ENCODE assay signal across 15 mouse cellular contexts in genomic region chr17:28101902-28102319, GRCm38 (mm10). TPM values are rescaled to one million over a fixed set of nuclear protein-coding genes. Genes with fewer than 3 reads are reported as not detected.
DNase-seq lines count a peak whose midpoint lies in the region; ATAC-seq and TF ChIP-seq lines count a peak whose summit lies in the region.
"Had no signal": no experiment of that assay in that cellular context is flagged by ENCODE, and none has a peak within 500 bp of the region (broad histone marks: within the 10 kb centered on the region; RNA-seq: fewer than 3 reads in every experiment).

No protein-coding gene starts in this region.

- H3K36me3 ChIP-seq in kidney, postnatal 0 days (ENCODE audit: insufficient read depth, low read length) = no peaks in the 10 kb centered on the region
- H3K36me3 ChIP-seq in hindbrain, embryonic 15.5 days = no peaks in the 10 kb centered on the region
- no peaks in the 10 kb centered on the region for H3K36me3 ChIP-seq in midbrain, embryonic 10.5 days
- no peaks in the 10 kb centered on the region for H3K36me3 ChIP-seq in neural tube, embryonic 15.5 days
- H3K36me3 ChIP-seq: intestine, embryonic 15.5 days had no signal

- H3K4me3 ChIP-seq in kidney, postnatal 0 days (replicated peaks; ENCODE audit: low read depth, low read length) = no peak overlapping the region
- no peak overlapping the region for H3K4me3 ChIP-seq in hindbrain, embryonic 15.5 days
- no peak overlapping the region for H3K4me3 ChIP-seq in midbrain, embryonic 10.5 days
- H3K4me3 ChIP-seq in neural tube, embryonic 15.5 days (replicated peaks) = no peak overlapping the region
- H3K4me3 ChIP-seq: heart, adult 2 months; intestine, embryonic 15.5 days; myocyte had no signal

- no peaks in the 10 kb centered on the region for H3K9me3 ChIP-seq in kidney, postnatal 0 days (replicated peaks; ENCODE audit: low read length)
- no peaks in the 10 kb centered on the region for H3K9me3 ChIP-seq in hindbrain, embryonic 15.5 days
- peaks cover 7% of the 10 kb centered on the region; the same call in 1 of the 2 replicates for H3K9me3 ChIP-seq in midbrain, embryonic 10.5 days (replicated peaks)
- no peaks in the 10 kb centered on the region for H3K9me3 ChIP-seq in neural tube, embryonic 15.5 days (replicated peaks)
- H3K9me3 ChIP-seq: intestine, embryonic 15.5 days had no signal

- peak; percentile 85 for DNase-seq in kidney, postnatal 0 days (ENCODE audit: low spot score)
- no peak for DNase-seq in kidney, postnatal 36 days
- no peak for DNase-seq in midbrain, embryonic 10.5 days (ENCODE audit: low spot score)
- no peak for DNase-seq in ovary, postnatal 10 days (ENCODE audit: low spot score)
- no peak for DNase-seq in left cerebral cortex, postnatal 4 days
- DNase-seq: cerebellum, adult 18-20 months; heart, adult 2 months; lung, postnatal 36 days; right cerebral cortex, postnatal 4 days; thymus, adult 2 months had no signal

- H3K27ac ChIP-seq in kidney, postnatal 0 days = peak overlapping the region; percentile 76
- peak overlapping the region; percentile 22; the same call in 1 of the 2 replicates for H3K27ac ChIP-seq in hindbrain, embryonic 15.5 days (replicated peaks)
- H3K27ac ChIP-seq in midbrain, embryonic 10.5 days (replicated peaks) = peak overlapping the region; percentile 43; the same call in 1 of the 2 replicates
- H3K27ac ChIP-seq in neural tube, embryonic 15.5 days (replicated peaks) = peak overlapping the region; percentile 69
- H3K27ac ChIP-seq: heart, adult 2 months; intestine, embryonic 15.5 days; liver, embryonic 14.5 days had no signal

- TF ChIP-seq CTCF in kidney, postnatal 0 days (IDR thresholded peaks at IDR 0.05; ENCODE audit: low read depth) = no peak

- 13% methylated on average over 10 of the region's 10 CpGs for WGBS in kidney, postnatal 0 days
- 36% methylated on average over 10 of the region's 10 CpGs for WGBS in hindbrain, embryonic 15.5 days
- WGBS in midbrain, embryonic 10.5 days = 21% methylated on average over 10 of the region's 10 CpGs
- WGBS in neural tube, embryonic 15.5 days = 13% methylated on average over 10 of the region's 10 CpGs

- 0 out of 2 replicates have a peak, but pooled peaks cover 7% of the 10 kb centered on the region for H3K4me1 ChIP-seq in kidney, postnatal 0 days (replicated peaks; ENCODE audit: insufficient read depth, low read length)
- peaks cover 15% of the 10 kb centered on the region for H3K4me1 ChIP-seq in hindbrain, embryonic 15.5 days (replicated peaks)
- peaks cover 38% of the 10 kb centered on the region for H3K4me1 ChIP-seq in midbrain, embryonic 10.5 days
- H3K4me1 ChIP-seq in neural tube, embryonic 15.5 days = peaks cover 26% of the 10 kb centered on the region

- intact Hi-C loops in left cerebral cortex, postnatal 4 days (cut with DNase I) = no loop called here

- no peaks in the 10 kb centered on the region for H3K27me3 ChIP-seq in kidney, postnatal 0 days (ENCODE audit: insufficient read depth, low read length)
- no peaks in the 10 kb centered on the region for H3K27me3 ChIP-seq in hindbrain, embryonic 15.5 days
- H3K27me3 ChIP-seq in midbrain, embryonic 10.5 days (ENCODE audit: low read depth, poor library complexity, severe bottlenecking) = peaks cover 9% of the 10 kb centered on the region
- no peaks in the 10 kb centered on the region for H3K27me3 ChIP-seq in neural tube, embryonic 15.5 days (replicated peaks)
- H3K27me3 ChIP-seq: intestine, embryonic 15.5 days had no signal

- peak; percentile 57 for ATAC-seq in kidney, postnatal 0 days (replicated peaks; ENCODE audit: low FRiP score, low read depth)
- ATAC-seq in hindbrain, embryonic 15.5 days (ENCODE audit: low FRiP score, low read depth) = peak; percentile 51; the same call in 1 of the 2 replicates
- ATAC-seq in neural tube, embryonic 15.5 days (ENCODE audit: low FRiP score) = peak; percentile 22; the same call in 1 of the 2 replicates
- ATAC-seq: intestine, embryonic 15.5 days had no signal

- H3K4me2 ChIP-seq in kidney, postnatal 0 days (ENCODE audit: low read length) = no peak overlapping the region
- H3K4me2 ChIP-seq in hindbrain, embryonic 15.5 days = no peak overlapping the region
- no peak overlapping the region for H3K4me2 ChIP-seq in neural tube, embryonic 15.5 days
- H3K4me2 ChIP-seq: intestine, embryonic 15.5 days had no signal

- H3K9ac ChIP-seq in kidney, postnatal 0 days (ENCODE audit: low read depth, low read length) = no peak overlapping the region
- no peak overlapping the region for H3K9ac ChIP-seq in hindbrain, embryonic 15.5 days
- H3K9ac ChIP-seq in neural tube, embryonic 15.5 days (replicated peaks) = no peak overlapping the region
- H3K9ac ChIP-seq: intestine, embryonic 15.5 days; liver, embryonic 14.5 days had no signal

RNA-seq across cellular contexts. Expression of gene Tcp11, which starts 21.5 kb away (rescaled TPM):
- polyA plus RNA-seq in kidney, postnatal 0 days (2015; fragmentation: Nextera tagmentation; extraction: Ambion mirVana) = 5.8 TPM in 2 replicates
- 1.5 TPM in 2 replicates for polyA plus RNA-seq in hindbrain, embryonic 15.5 days (2015; fragmentation: Nextera tagmentation; extraction: Ambion mirVana)
- polyA plus RNA-seq in midbrain, embryonic 10.5 days (2016; fragmentation: Nextera tagmentation; extraction: Ambion mirVana) = 0.86 and 1.2 TPM in 2 replicates
- 1.4 and 1.8 TPM in 2 replicates for polyA plus RNA-seq in neural tube, embryonic 15.5 days (2015; fragmentation: Nextera tagmentation; extraction: Ambion mirVana)
- 1 to 10 TPM; 2.2 to 3.6 TPM for total RNA-seq in left cerebral cortex, postnatal 4 days (2021)
- total RNA-seq: heart, adult 2 months had no signal
- polyA plus RNA-seq: myocyte had no signal

RNA-seq across cellular contexts. Expression of gene Scube3, which starts 40.0 kb away (rescaled TPM):
- 14.2 and 14.7 TPM in 2 replicates for polyA plus RNA-seq in kidney, postnatal 0 days (2015; fragmentation: Nextera tagmentation; extraction: Ambion mirVana)
- polyA plus RNA-seq in hindbrain, embryonic 15.5 days (2015; fragmentation: Nextera tagmentation; extraction: Ambion mirVana) = 3.7 and 4.4 TPM in 2 replicates
- polyA plus RNA-seq in midbrain, embryonic 10.5 days (2016; fragmentation: Nextera tagmentation; extraction: Ambion mirVana) = 9.5 and 10.8 TPM in 2 replicates
- 3.6 and 4.6 TPM in 2 replicates for polyA plus RNA-seq in neural tube, embryonic 15.5 days (2015; fragmentation: Nextera tagmentation; extraction: Ambion mirVana)
- 10 to 100 TPM; 15.0 to 15.9 TPM for total RNA-seq in left cerebral cortex, postnatal 4 days (2021)

Comparison
In these comparisons a context has a peak if more than half of its experiments do, and no peak if none do; other contexts are left out.
1. H3K27ac ChIP-seq: peak in every context shown above with its lines; median percentile 76 in kidney, postnatal 0 days; 69 in neural tube, embryonic 15.5 days; 43 in midbrain, embryonic 10.5 days; 22 in hindbrain, embryonic 15.5 days.